Mouse (Mus musculus): ENCODE results near the gene Mdh2. TPM values are rescaled to one million over a fixed set of nuclear protein-coding genes. Genes with fewer than 3 reads are reported as not detected.
A peak's percentile ranks its signal among the peaks of the same experiment; 100 is the strongest.

Mdh2 gene
- polyA plus RNA-seq, 1 experiment from 2014 or later, result 302 TPM

DNA sequence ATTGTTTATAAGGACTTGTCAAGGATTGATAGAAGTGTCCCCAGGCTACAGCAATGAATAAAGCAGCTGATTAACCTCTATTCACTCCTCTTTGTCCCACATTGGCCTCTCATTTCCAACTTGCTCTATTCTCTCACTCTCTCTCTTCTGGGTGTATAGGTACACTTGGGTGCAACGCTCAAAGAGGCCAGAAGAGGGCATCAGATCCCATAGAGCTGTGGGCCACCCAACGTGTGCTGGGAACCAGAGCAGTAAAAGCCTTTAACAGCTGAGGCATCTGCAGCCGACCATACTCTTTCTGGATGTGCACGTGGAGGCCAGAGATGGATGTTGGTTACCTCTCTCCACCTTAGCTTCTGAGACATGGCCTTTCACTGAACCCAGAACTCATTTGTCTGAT is 24.9 kb downstream of the Mdh2 start:
- WGBS, result 52% methylated on average over 4 of the region's 4 CpGs
- Histone ChIP-seq H3K4me2 (replicated peaks; ENCODE audit: low read depth, low read length) (no peak overlapping the region), H3K36me3 (ENCODE audit: insufficient read depth, low read length) (no peaks in the 10 kb centered on the region), H3K9ac (replicated peaks; ENCODE audit: low read depth) (no peak overlapping the region), H3K27ac (ENCODE audit: low read length) (no peak overlapping the region), H3K4me3 (ENCODE audit: low read depth, low read length) (no peak overlapping the region), H3K27me3 (replicated peaks; ENCODE audit: insufficient read depth, low read length) (no peaks in the 10 kb centered on the region), H3K4me1 (ENCODE audit: insufficient read depth, low read depth, low read length) (no peaks in the 10 kb centered on the region), H3K9me3 (ENCODE audit: low read length) (no peaks in the 10 kb centered on the region)
- DNase-seq (ENCODE audit: low spot score), result no peak
- no peak; the same call in 1 of the 2 replicates for TF ChIP-seq CTCF (IDR thresholded peaks at IDR 0.05)
- TF ChIP-seq EP300 (IDR thresholded peaks at IDR 0.05), result no peak
- ATAC-seq, result no peak

- no peak overlapping the region for H3K4me3 ChIP-seq (ENCODE audit: low read depth, low read length)
- no peak overlapping the region for H3K27ac ChIP-seq (ENCODE audit: low read length)
- no peak for DNase-seq (ENCODE audit: low spot score)
- no peaks in the 10 kb centered on the region for H3K27me3 ChIP-seq (replicated peaks; ENCODE audit: insufficient read depth, low read length)
- TF ChIP-seq CTCF (IDR thresholded peaks at IDR 0.05) (no peak), EP300 (IDR thresholded peaks at IDR 0.05) (no peak)
- 77% methylated on average over 4 of the region's 4 CpGs for WGBS
- H3K4me1 ChIP-seq (ENCODE audit: insufficient read depth, low read depth, low read length), result no peaks in the 10 kb centered on the region
- ATAC-seq, result no peak
- no peak overlapping the region for H3K9ac ChIP-seq (replicated peaks; ENCODE audit: low read depth)
- no peaks in the 10 kb centered on the region for H3K36me3 ChIP-seq (ENCODE audit: insufficient read depth, low read length)
- no peak overlapping the region for H3K4me2 ChIP-seq (replicated peaks; ENCODE audit: low read depth, low read length)
- H3K9me3 ChIP-seq (ENCODE audit: low read length), result no peaks in the 10 kb centered on the region
Measured at GRCm38 (mm10) chr5:135803676-135804075, 25.4 kb downstream of the Mdh2 start.

DNA sequence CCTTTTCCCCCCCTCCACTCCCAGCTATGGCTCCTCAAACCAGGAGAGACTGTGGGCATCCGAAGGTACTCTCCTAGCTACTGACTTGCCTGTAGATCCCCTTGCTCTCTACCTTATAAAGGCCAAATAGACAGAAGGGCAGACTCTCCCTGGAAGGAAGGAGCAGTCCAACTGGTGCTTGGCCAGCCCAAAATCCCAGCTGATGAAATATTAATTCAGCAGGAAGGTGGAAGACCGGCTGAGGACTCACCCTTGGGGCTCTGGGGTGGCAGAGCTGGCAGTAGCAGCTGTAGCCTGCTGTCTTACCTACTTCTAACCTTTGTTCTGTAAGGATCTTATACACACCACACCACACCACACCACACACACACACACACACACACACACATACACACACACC is 26.5 kb downstream of the Mdh2 start:
- TF ChIP-seq CTCF (IDR thresholded peaks at IDR 0.05) (no peak), EP300 (IDR thresholded peaks at IDR 0.05) (no peak)

GRCm38 (mm10) chr5:135806555-135807262 is 28.4 kb downstream of the Mdh2 start, which contains the start of gene Srrm3:
TSS of gene Srrm3 (plus strand) at chr5:135806890.
- no peak for TF ChIP-seq EP300 (IDR thresholded peaks at IDR 0.05)
- peak; percentile 100 for TF ChIP-seq CTCF (IDR thresholded peaks at IDR 0.05)
- Histone ChIP-seq H3K9ac (replicated peaks; ENCODE audit: low read depth) (no peak within 1 kb of the TSS), H3K4me3 (ENCODE audit: low read depth, low read length) (no peak within 1 kb of the TSS), H3K27me3 (replicated peaks; ENCODE audit: insufficient read depth, low read length) (no peaks in the 10 kb centered on the region), H3K9me3 (ENCODE audit: low read length) (no peaks in the 10 kb centered on the region), H3K36me3 (ENCODE audit: insufficient read depth, low read length) (no peaks in the 10 kb centered on the region), H3K27ac (ENCODE audit: low read length) (no peak within 1 kb of the TSS), H3K4me2 (replicated peaks; ENCODE audit: low read depth, low read length) (no peak within 1 kb of the TSS), H3K4me1 (ENCODE audit: insufficient read depth, low read depth, low read length) (no peaks in the 10 kb centered on the region)
- WGBS, result 5% methylated on average over 27 of the region's 29 CpGs
- ATAC-seq (peak; percentile 70), DNase-seq (ENCODE audit: low spot score) (peak; percentile 90)

More for the DNA sequence above, 26.5 kb downstream of the Mdh2 start:
- 95% methylated on average over 2 of the region's 2 CpGs for WGBS
- ATAC-seq (no peak), DNase-seq (ENCODE audit: low spot score) (no peak)
- H3K4me3 ChIP-seq (ENCODE audit: low read depth, low read length), result no peak overlapping the region
- no peak overlapping the region for H3K27ac ChIP-seq (ENCODE audit: low read length)
- no peaks in the 10 kb centered on the region for H3K27me3 ChIP-seq (replicated peaks; ENCODE audit: insufficient read depth, low read length)
- no peak overlapping the region for H3K9ac ChIP-seq (replicated peaks; ENCODE audit: low read depth)
- H3K4me2 ChIP-seq (replicated peaks; ENCODE audit: low read depth, low read length), result no peak overlapping the region
- no peaks in the 10 kb centered on the region for H3K4me1 ChIP-seq (ENCODE audit: insufficient read depth, low read depth, low read length)
- H3K9me3 ChIP-seq (ENCODE audit: low read length), result no peaks in the 10 kb centered on the region
- no peaks in the 10 kb centered on the region for H3K36me3 ChIP-seq (ENCODE audit: insufficient read depth, low read length)

DNA sequence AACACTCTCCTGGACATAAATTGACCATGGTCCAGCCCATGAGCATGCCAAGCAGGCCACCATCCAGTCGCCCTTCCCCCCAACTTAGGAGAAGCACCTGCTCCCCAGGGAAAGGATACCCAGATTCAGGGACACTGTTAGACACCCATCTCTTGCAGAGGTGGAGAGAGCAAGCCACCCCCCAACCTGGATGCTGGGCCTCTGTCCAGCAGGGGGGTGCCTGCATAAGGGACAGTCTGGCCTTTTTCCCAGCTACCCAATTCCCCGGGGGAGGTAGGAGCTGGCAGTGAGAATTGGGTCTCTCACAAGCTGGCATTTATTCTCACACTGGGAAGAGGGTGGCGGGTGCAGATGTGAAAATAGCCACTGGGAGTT is 29.0 kb downstream of the Mdh2 start:
- Histone ChIP-seq H3K4me2 (replicated peaks; ENCODE audit: low read depth, low read length) (no peak overlapping the region), H3K27me3 (replicated peaks; ENCODE audit: insufficient read depth, low read length) (no peaks in the 10 kb centered on the region), H3K36me3 (ENCODE audit: insufficient read depth, low read length) (no peaks in the 10 kb centered on the region), H3K9ac (replicated peaks; ENCODE audit: low read depth) (no peak overlapping the region), H3K4me3 (ENCODE audit: low read depth, low read length) (no peak overlapping the region), H3K27ac (ENCODE audit: low read length) (no peak overlapping the region), H3K9me3 (ENCODE audit: low read length) (no peaks in the 10 kb centered on the region), H3K4me1 (ENCODE audit: insufficient read depth, low read depth, low read length) (no peaks in the 10 kb centered on the region)
- ATAC-seq (no peak), DNase-seq (ENCODE audit: low spot score) (no peak)
- WGBS, result 33% methylated on average over 3 of the region's 3 CpGs
- no peak for TF ChIP-seq CTCF (IDR thresholded peaks at IDR 0.05)

DNA sequence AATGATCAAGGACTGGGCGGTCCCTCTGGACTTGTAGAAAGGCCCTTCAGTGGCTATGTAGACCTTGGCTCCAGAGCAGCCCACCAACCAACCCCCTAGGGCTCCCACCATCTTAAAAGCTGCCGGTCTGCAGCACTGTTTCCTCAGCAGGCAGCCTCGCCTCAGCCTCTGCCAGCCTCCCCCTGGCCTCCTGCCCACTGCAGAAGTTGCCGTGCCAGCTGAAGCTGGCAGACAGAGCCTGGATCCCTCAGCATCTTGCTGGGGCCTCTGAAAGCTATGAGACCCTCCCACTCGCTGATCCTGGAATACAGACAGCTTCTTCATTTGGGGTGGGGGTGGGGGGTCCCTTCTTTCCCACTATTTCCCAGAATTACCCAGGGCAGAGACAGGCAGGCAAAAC is 34.7 kb downstream of the Mdh2 start:
- Histone ChIP-seq H3K4me3 (ENCODE audit: low read depth, low read length) (no peak overlapping the region), H3K4me1 (ENCODE audit: insufficient read depth, low read depth, low read length) (no peaks in the 10 kb centered on the region), H3K27me3 (replicated peaks; ENCODE audit: insufficient read depth, low read length) (no peaks in the 10 kb centered on the region), H3K36me3 (ENCODE audit: insufficient read depth, low read length) (no peaks in the 10 kb centered on the region), H3K9me3 (ENCODE audit: low read length) (no peaks in the 10 kb centered on the region), H3K9ac (replicated peaks; ENCODE audit: low read depth) (no peak overlapping the region), H3K4me2 (replicated peaks; ENCODE audit: low read depth, low read length) (no peak overlapping the region), H3K27ac (ENCODE audit: low read length) (no peak overlapping the region)
- WGBS, result 62% methylated on average over 5 of the region's 5 CpGs
- DNase-seq (ENCODE audit: low spot score) (no peak), ATAC-seq (no peak)
- TF ChIP-seq CTCF (IDR thresholded peaks at IDR 0.05), result no peak
- no peak for TF ChIP-seq EP300 (IDR thresholded peaks at IDR 0.05)

Measured in lung, postnatal 0 days (tissue).